Mouse (Mus musculus) megakaryocyte progenitor cell, adult 5-6 weeks (primary cell): ENCODE results near the gene Pdgfd. TPM values are rescaled to one million over a fixed set of nuclear protein-coding genes. Genes with fewer than 3 reads are reported as not detected.

ENCODE experiments used
- total RNA-seq, 2 experiments: library from RNA; stranded (forward) in 1 of 2; stranded (reverse) in 1 of 2; fragments of 157-497, 149-512 nt in 1 of 2; fragments of 200-1000 nt in 1 of 2; gene quantifications; 2 replicates each; pipeline versions ENCODE4 v1.2.3 to v1.2.4; 2015 to 2017

Gene Pdgfd
- total RNA-seq, 2 experiments from 2014 or later = 0.12 to 0.91 TPM

Other genes with a start within 250 kb of the Pdgfd start
- not detected in 2 replicates for gene Ddi1, start 101.3 kb downstream of the Pdgfd start, total RNA-seq (2015)
- gene Ddi1, start 101.3 kb downstream of the Pdgfd start, total RNA-seq (2017) = not detected in 2 replicates